Mouse (Mus musculus): ENCODE results near the gene Rnf43. TPM values are rescaled to one million over a fixed set of nuclear protein-coding genes. Genes with fewer than 3 reads are reported as not detected.

The Rnf43 gene
- polyA plus RNA-seq, 1 experiment from 2014 or later, result 3.2 TPM

DNA sequence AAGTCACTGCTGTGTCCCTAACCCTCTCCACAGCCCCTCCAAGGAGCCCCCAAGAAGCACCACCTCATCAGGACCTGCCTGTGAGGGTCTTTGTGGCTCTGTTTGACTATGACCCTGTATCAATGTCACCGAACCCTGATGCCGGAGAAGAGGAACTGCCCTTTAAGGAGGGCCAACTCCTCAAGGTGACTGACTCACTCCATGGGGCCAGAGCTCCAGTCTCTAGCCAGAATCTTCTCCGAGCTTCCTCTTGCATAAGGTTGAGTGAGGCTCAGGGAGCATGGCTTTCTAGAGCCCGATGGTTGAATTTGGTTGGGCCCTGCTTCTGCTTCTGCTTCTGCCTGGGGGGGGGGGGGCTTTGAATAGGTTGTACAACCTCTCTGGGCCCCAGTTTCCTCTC lies 116.9 kb downstream of the Rnf43 start:
- Histone ChIP-seq H3K4me1 (peaks cover 32% of the 10 kb centered on the region), H3K27ac (replicated peaks) (no peak overlapping the region), H3K9me3 (no peaks in the 10 kb centered on the region), H3K36me3 (replicated peaks) (no peaks in the 10 kb centered on the region), H3K4me3 (no peak overlapping the region), H3K27me3 (replicated peaks; ENCODE audit: low read depth, poor library complexity, severe bottlenecking) (peaks cover 69% of the 10 kb centered on the region)
- WGBS, result 80% methylated on average over 4 of the region's 4 CpGs
- no peak for DNase-seq (ENCODE audit: low spot score)

DNA sequence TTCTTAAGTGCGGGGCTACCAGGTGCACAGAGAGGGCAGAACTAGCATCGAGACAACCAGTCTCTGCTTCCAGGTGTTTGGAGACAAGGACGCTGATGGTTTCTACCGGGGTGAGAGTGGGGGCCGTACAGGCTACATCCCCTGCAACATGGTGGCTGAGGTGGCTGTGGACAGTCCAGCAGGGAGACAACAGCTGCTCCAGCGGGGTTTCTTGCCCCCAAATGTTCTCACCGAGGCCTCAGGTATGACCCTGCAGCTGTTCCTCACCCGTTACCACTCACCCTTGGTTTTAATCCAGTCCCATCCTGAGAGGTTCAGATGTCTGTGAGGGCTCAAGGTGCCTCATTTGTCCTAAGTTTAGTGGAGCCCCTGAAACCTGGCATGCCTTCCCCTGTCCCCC lies 117.6 kb downstream of the Rnf43 start:
- H3K4me1 ChIP-seq, result peaks cover 26% of the 10 kb centered on the region
- 89% methylated on average over 8 of the region's 8 CpGs for WGBS
- H3K4me3 ChIP-seq, result no peak overlapping the region
- H3K9me3 ChIP-seq, result no peaks in the 10 kb centered on the region
- H3K27me3 ChIP-seq (replicated peaks; ENCODE audit: low read depth, poor library complexity, severe bottlenecking), result peaks cover 69% of the 10 kb centered on the region
- DNase-seq (ENCODE audit: low spot score), result no peak
- H3K36me3 ChIP-seq (replicated peaks), result no peaks in the 10 kb centered on the region
- no peak overlapping the region for H3K27ac ChIP-seq (replicated peaks)

MicroRNA genes within 50 kb of the gene (microRNA counts, 519-probe panel; counts per million panel counts)
- microRNA mmu-miR-142-3p, result 4,697 counts per million, percentile 84 among the panel's probes with 10 or more counts
- 3,873 counts per million, percentile 76 among the panel's probes with 10 or more counts for microRNA mmu-miR-142-5p

Small RNAs within 50 kb of the gene (microRNA-seq; reads per million reads assigned to microRNA genes)
- gene Mir142, result not detected
- not detected for gene Mir142b

Other genes starting within 250 kb of the Rnf43 start
- gene Gm11492, start 96.1 kb upstream of the Rnf43 start, polyA plus RNA-seq (2016; fragmentation: Nextera tagmentation; extraction: Ambion mirVana), result not detected in 2 replicates
- gene Sept4, start 93.8 kb upstream of the Rnf43 start, polyA plus RNA-seq (2016; fragmentation: Nextera tagmentation; extraction: Ambion mirVana), result 4.1 and 6.1 TPM in 2 replicates
- 71.1 and 79.2 TPM in 2 replicates for gene Mtmr4, start 70.6 kb upstream of the Rnf43 start, polyA plus RNA-seq (2016; fragmentation: Nextera tagmentation; extraction: Ambion mirVana)
- 0.27 and 0.41 TPM in 2 replicates for gene Hsf5, start 45.6 kb upstream of the Rnf43 start, polyA plus RNA-seq (2016; fragmentation: Nextera tagmentation; extraction: Ambion mirVana)
- gene Supt4a, start 74.8 kb downstream of the Rnf43 start, polyA plus RNA-seq (2016; fragmentation: Nextera tagmentation; extraction: Ambion mirVana), result 184 and 185 TPM in 2 replicates
- 4.0 and 7.0 TPM in 2 replicates for gene Tspoap1, start 97.8 kb downstream of the Rnf43 start, polyA plus RNA-seq (2016; fragmentation: Nextera tagmentation; extraction: Ambion mirVana)
- gene Mpo, start 130.9 kb downstream of the Rnf43 start, polyA plus RNA-seq (2016; fragmentation: Nextera tagmentation; extraction: Ambion mirVana), result 5.2 and 6.3 TPM in 2 replicates
- gene Lpo, start 165.6 kb downstream of the Rnf43 start, polyA plus RNA-seq (2016; fragmentation: Nextera tagmentation; extraction: Ambion mirVana), result 0.25 TPM in 2 replicates
- 18.4 and 18.7 TPM in 2 replicates for gene Mks1, start 190.5 kb downstream of the Rnf43 start, polyA plus RNA-seq (2016; fragmentation: Nextera tagmentation; extraction: Ambion mirVana)
- gene Epx, start 212.8 kb downstream of the Rnf43 start, polyA plus RNA-seq (2016; fragmentation: Nextera tagmentation; extraction: Ambion mirVana), result not detected in 2 replicates
- not detected in 2 replicates for gene Olfr462, start 229.5 kb downstream of the Rnf43 start, polyA plus RNA-seq (2016; fragmentation: Nextera tagmentation; extraction: Ambion mirVana)
- gene Olfr463, start 234.7 kb downstream of the Rnf43 start, polyA plus RNA-seq (2016; fragmentation: Nextera tagmentation; extraction: Ambion mirVana), result not detected in 2 replicates